Mouse (Mus musculus) ovary, postnatal 10 days (tissue): ENCODE measurements around the gene Cacng7.

Source experiments
- DNase-seq: peaks from one replicate; pipeline ENCODE4 v3.0.0; 2022; ENCODE audit warnings: low spot score

The Cacng7 gene

DNA sequence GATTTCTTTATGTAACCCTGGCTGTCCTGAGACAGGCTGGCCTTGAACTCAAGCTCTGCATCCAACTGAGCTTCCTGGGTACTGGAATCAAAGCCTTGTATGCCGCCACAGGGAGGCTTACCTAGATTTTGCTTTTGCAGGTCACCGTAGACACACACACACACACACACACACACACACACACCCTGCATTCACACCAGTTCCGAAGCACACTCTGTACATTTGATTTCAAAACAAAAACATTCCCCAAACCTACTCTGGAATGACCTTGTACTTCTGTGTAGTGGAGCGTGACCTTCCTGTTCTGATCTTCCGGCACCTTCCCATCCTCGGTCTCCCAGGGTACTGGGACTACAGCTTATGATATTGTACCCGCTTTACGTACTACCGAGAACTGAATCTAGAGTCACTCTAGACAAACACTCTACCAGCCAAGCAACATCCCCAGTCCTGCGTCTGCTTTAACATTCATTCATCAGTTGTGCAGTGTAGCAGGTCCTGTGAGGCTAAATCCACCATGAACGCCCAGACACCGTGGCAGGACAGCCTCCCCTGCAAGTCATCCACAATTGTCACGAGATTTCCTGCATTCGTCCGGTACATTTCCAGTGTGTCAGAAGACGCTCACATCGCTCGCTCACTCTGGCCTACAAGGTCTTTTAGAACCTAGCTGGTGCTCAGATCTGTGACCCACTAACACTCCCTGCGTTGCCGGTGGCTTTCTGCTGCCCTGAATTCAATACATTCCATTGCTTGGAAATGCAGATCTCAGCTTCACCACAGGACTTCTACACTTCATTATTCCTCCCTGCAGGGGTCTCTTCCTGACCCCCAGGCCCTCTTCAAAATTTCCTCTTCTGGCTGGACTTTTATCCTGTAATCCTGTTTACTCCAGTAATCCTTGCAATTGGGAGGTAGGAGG is 14.9 kb downstream of the Cacng7 start:
- DNase-seq, result no peak

DNA sequence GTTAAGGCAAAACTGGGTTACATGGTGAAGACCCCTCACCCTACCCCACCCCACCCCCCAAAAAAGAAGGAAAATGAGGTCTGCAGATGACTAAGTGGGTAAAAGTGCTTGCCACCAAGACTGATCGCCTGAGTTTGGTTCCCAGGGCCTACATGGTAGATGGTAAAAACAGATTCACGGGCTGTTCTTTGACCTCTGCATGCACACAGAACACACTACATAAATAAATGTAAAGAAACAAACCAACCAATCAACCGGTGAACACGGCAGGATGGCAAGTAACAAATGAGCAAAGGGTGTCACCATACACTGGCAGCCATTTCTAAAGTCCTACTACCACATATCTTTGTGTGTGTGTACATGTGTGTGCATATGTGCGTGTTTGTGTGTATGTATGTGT is 15.6 kb downstream of the Cacng7 start:
- DNase-seq, result no peak

GRCm38 (mm10) chr7:3349775-3350174 is 17.0 kb downstream of the Cacng7 start:
- no peak for DNase-seq

GRCm38 (mm10) chr7:3351536-3351935 is 18.8 kb downstream of the Cacng7 start:
- no peak for DNase-seq

GRCm38 (mm10) chr7:3354850-3355249 is 22.1 kb downstream of the Cacng7 start:
- no peak for DNase-seq

DNA sequence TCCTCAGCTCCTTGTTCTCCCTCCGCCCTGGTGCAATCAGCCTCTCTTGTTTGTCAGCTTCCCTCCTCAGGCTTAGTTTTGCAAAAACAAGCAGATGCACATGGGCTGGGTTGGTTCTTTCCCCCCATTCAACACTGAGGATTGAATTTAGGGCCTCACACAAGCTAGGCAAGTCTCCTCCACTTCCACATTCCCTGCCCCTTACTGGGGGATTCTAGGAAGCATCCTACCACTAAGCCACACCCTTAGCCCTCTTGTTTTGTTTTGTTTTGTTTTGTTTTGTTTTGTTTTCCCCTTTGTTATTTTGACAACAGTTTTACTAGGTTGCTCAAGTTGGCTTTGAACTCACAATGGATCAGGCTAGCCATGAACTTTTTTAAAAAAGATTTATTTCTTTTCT is 27.9 kb downstream of the Cacng7 start:
- DNase-seq, result no peak

- DNase-seq, result no peak
These were observed 33.0 kb downstream of the Cacng7 start for GRCm38 (mm10) chr7:3365547-3366279.

DNA sequence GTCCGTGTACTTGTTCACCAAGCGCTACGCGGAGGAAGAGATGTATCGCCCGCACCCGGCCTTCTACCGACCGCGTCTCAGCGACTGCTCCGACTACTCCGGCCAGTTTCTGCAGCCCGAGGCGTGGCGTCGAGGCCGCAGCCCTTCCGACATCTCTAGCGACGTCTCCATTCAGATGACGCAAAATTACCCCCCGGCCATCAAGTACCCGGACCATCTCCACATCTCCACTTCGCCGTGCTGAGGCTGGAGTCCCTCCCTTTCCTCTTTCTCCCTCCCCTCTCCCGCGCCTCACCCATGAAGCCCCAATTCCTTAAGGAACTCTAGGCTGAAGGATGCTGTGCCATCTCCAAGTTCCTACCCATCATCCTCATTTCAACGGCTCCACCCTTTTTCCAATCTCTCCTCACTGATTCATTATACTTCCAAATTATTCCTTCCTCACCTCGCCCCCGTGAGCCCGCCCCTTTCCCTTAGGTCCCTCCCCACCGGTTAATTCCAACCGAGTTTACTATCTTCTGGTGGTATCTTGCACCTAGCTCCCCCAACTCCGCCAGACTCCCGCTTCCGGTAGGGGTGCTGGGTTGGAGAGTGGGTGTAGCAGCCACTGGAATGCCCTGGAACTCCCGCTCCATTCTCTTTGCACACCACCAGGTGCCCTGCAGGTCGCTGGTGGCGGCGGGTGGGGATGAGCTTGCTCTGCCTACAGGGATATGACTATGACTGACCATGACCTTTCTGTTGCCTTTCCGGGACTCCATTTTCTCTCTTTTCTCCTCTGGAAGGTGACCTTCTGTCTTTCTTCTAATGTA is 34.2 kb downstream of the Cacng7 start:
- no peak for DNase-seq

- DNase-seq, result no peak
These were observed 34.8 kb downstream of the Cacng7 start for GRCm38 (mm10) chr7:3367569-3367968.

GRCm38 (mm10) chr7:3368311-3368710 is 35.6 kb downstream of the Cacng7 start:
- DNase-seq, result no peak

GRCm38 (mm10) chr7:3369189-3369588 is 36.4 kb downstream of the Cacng7 start:
- no peak for DNase-seq

DNA sequence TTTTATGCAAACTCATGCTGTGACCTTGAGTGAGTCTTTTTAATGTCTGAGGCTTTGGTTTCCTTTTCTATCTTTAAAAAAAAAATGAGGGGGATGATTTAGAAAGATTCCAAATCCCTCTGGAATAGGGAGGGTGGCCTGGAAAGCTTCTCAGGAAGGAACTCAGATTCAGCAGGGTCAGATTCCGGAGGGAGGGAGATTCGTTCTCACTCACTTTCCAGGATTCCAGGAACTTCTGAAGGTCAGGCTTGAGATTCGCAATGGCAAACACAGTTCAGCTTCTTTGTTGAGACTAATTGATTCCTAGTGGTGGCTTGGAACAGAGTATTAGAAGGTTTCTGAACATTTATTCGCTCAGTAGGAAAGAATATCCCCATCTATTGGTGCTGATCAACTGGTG is 37.7 kb downstream of the Cacng7 start:
- no peak for DNase-seq

- DNase-seq, result no peak
These were observed 39.6 kb downstream of the Cacng7 start for GRCm38 (mm10) chr7:3372376-3372775.

DNA sequence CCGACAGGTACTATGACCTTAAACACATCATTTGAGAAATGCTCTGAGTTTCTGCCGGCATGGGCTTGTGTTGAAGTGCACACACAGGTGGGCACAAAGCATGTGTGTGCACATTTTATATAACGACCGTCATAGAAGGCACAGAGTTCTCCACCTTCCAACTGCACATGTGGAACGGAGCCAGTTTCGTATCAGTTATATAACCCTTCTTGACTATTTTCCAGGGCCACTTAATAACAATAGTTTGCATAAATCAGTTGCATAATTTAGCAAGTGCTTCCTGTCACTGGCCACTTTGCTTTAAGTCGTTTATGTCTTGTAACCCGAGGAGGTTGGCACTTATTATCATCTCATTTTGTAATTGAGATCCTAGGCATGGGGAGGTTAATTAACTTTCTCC is 41.0 kb downstream of the Cacng7 start:
- no peak for DNase-seq

- DNase-seq, result no peak
These were observed 44.1 kb downstream of the Cacng7 start for GRCm38 (mm10) chr7:3376831-3377230.

DNA sequence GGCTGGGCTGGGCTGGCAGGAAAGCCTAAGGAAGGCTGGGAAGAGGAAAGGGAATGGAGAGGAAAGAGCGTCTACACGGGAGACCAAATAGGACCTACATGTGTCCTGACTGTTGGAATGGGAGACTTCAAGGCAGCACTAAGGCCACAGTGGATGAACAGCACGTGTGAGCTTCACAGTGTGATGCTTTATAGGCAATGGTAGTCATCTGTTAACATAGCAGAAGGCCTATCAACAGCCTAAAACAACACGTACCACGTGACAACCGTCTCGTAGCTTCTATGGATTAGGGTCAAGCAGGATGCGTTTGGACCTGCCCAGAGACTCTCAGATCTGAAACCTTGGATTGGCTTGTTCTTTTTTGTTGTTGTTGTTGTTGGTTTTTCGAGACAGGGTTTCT is 49.4 kb downstream of the Cacng7 start:
- DNase-seq, result no peak

GRCm38 (mm10) chr7:3384807-3385319 is 52.1 kb downstream of the Cacng7 start:
- DNase-seq, result no peak

- DNase-seq, result no peak
These were observed 53.4 kb downstream of the Cacng7 start for GRCm38 (mm10) chr7:3386036-3386730.

- DNase-seq, result no peak
These were observed 55.0 kb downstream of the Cacng7 start for GRCm38 (mm10) chr7:3387761-3388160.

DNA sequence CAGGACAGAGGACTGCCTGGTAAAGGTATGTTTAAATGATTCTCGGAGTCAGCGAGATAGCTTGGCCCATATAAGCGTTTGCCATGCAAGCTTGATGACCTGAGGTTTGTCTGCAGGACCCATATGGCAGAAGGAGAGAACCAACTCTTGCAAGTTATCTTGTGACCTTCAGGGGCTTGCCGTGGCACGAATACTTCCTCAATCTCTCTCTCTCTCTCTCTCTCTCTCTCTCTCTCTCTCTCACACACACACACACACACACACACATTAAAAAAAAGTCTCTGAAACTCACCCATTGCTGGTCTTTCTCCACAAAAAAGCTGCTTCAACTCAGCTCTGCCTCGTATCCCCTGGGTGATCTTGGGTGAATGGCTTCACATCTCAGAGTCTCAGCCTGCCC is 56.1 kb downstream of the Cacng7 start:
- DNase-seq, result no peak
